Mouse (Mus musculus) forebrain, embryonic 10.5 days (tissue): ENCODE measurements around the gene Shpk. TPM values are rescaled to one million over a fixed set of nuclear protein-coding genes. Genes with fewer than 3 reads are reported as not detected.

Source experiments
- DNase-seq: peaks from one replicate; pipeline ENCODE4 v3.0.0-alpha.2; 2017; ENCODE audit warnings: low spot score; ENCODE audit errors: extremely low spot score
- H3K27ac ChIP-seq: fragments of 300-500 bp; sonication (generic); 2 replicates; pipeline ENCODE4 v1.5.1; 2016; ENCODE audit warnings: mild to moderate bottlenecking
- H3K27me3 ChIP-seq: fragments of 300-500 bp; sonication (generic); 2 replicates; pipeline ENCODE4 v1.6.1; 2016; ENCODE audit warnings: mild to moderate bottlenecking; ENCODE audit not compliant: poor library complexity, severe bottlenecking
- H3K36me3 ChIP-seq: fragments of 300-500 bp; sonication (generic); replicated peaks from 2 replicates; pipeline ENCODE4 v1.6.1; 2016; ENCODE audit warnings: mild to moderate bottlenecking, moderate library complexity
- H3K4me1 ChIP-seq: fragments of 300-500 bp; sonication (generic); 2 replicates; pipeline ENCODE4 v1.6.1; 2016
- H3K4me3 ChIP-seq: fragments of 300-500 bp; sonication (generic); 2 replicates; pipeline ENCODE4 v1.5.1; 2016; ENCODE audit warnings: mild to moderate bottlenecking, moderate library complexity
- H3K9me3 ChIP-seq: fragments of 300-500 bp; sonication (generic); 2 replicates; pipeline ENCODE4 v1.6.1; 2016; ENCODE audit warnings: mild to moderate bottlenecking, moderate library complexity
- WGBS: fragments of 180-500 bp; shearing (Covaris S2); methylation state at CpG from one replicate; pipeline ENCODE4 v1.1.7; 2016; 5-methylcytosine and 5-hydroxymethylcytosine counted together
- polyA plus RNA-seq: library from polyadenylated mRNA; unstranded; fragments of >200 nt; fragmentation: Nextera tagmentation; extraction: Ambion mirVana; gene quantifications from 2 replicates; pipeline ENCODE4 v1.2.1, GENCODE M21; 2016

Shpk gene
- polyA plus RNA-seq, 1 experiment from 2014 or later = 0.69 TPM

GRCm38 (mm10) chr11:73176608-73177508 is 22.4 kb upstream of the Shpk start, which contains the start of the genes Emc6 and Tax1bp3:
Gene Emc6 (minus strand): TSS chr11:73177037.
Gene Tax1bp3 (plus strand): TSS chr11:73177083.
- Histone ChIP-seq H3K4me1 (peaks cover 28% of the 10 kb centered on the region), H3K27me3 (no peaks in the 10 kb centered on the region), H3K4me3 (peak within 1 kb of the TSS; percentile 73), H3K9me3 (no peaks in the 10 kb centered on the region), H3K27ac (peak within 1 kb of the TSS; percentile 91), H3K36me3 (peaks cover 38% of the 10 kb centered on the region)
- under 1% methylated on average over 81 of the region's 81 CpGs for WGBS
- DNase-seq = peak; percentile 96

DNA sequence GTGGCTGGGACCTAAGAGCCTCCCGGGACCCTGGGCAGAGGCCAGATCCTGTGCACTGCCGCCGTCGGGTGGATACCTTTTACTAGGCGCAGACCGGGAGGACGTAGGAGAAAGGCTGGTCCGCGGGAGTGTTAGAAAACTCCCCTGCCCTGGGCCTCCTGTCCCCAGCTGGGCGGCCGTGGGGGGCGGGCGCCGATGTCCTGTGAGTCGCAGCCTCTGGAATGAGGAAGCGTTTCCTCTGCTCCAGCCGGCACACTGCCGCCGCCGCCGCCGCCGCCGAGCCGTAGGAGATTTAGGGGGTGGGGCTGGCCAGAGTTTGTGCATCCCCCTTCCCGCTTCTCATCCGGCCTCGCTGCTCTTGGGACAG is 21.8 kb upstream of the Shpk start:
- Histone ChIP-seq H3K27ac (peak overlapping the region; percentile 91), H3K27me3 (no peaks in the 10 kb centered on the region), H3K9me3 (no peaks in the 10 kb centered on the region), H3K36me3 (peaks cover 36% of the 10 kb centered on the region), H3K4me1 (peaks cover 28% of the 10 kb centered on the region), H3K4me3 (peak overlapping the region; percentile 73)
- peak; percentile 73 for DNase-seq
- WGBS = 1% methylated on average over 28 of the region's 28 CpGs

DNA sequence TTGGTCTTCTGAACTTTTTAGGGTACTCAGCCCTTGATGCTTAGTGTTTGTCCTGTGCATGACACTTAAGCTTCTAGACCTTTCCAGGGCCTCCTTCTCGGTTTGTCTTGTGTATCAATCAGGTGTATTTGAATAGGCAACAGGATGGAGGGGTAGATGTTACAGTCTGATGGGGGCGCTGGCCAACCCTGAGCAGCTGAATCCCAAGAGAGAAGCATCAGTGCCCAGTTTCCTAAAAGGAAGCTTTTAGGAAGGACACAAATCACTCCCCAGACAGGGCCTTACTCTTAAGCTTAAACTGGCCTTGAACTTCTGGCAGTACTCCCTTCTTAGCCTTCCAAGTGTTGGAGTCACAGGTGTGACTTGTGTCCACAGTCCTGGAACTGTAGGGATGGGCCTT is 21.4 kb upstream of the Shpk start:
- Histone ChIP-seq H3K36me3 (peaks cover 35% of the 10 kb centered on the region), H3K4me1 (peaks cover 28% of the 10 kb centered on the region), H3K27me3 (no peaks in the 10 kb centered on the region), H3K4me3 (peak overlapping the region; percentile 73), H3K27ac (peak overlapping the region; percentile 91), H3K9me3 (no peaks in the 10 kb centered on the region)
- WGBS = 2% methylated on average over 2 of the region's 2 CpGs
- no peak for DNase-seq

GRCm38 (mm10) chr11:73185872-73186615 is 13.2 kb upstream of the Shpk start:
- DNase-seq = no peak
- H3K27me3 ChIP-seq = no peaks in the 10 kb centered on the region
- H3K4me1 ChIP-seq = no peaks in the 10 kb centered on the region
- H3K36me3 ChIP-seq = peaks cover 76% of the 10 kb centered on the region
- H3K4me3 ChIP-seq = no peak overlapping the region
- no peak overlapping the region for H3K27ac ChIP-seq
- WGBS = 92% methylated on average over 10 of the region's 10 CpGs
- H3K9me3 ChIP-seq = no peaks in the 10 kb centered on the region

- no peaks in the 10 kb centered on the region for H3K4me1 ChIP-seq
- H3K27me3 ChIP-seq = no peaks in the 10 kb centered on the region
- WGBS = 86% methylated on average over 6 of the region's 6 CpGs
- no peak overlapping the region for H3K4me3 ChIP-seq
- no peaks in the 10 kb centered on the region for H3K9me3 ChIP-seq
- peaks cover 80% of the 10 kb centered on the region for H3K36me3 ChIP-seq
- H3K27ac ChIP-seq = no peak overlapping the region
- DNase-seq = no peak
Observed at GRCm38 (mm10) chr11:73187231-73187630, 12.0 kb upstream of the Shpk start.

- Histone ChIP-seq H3K9me3 (no peaks in the 10 kb centered on the region), H3K4me3 (no peak overlapping the region), H3K27ac (no peak overlapping the region), H3K36me3 (peaks cover 41% of the 10 kb centered on the region), H3K4me1 (peaks cover 5% of the 10 kb centered on the region), H3K27me3 (no peaks in the 10 kb centered on the region)
- DNase-seq = no peak
- 88% methylated on average over 6 of the region's 6 CpGs for WGBS
Observed at GRCm38 (mm10) chr11:73193047-73193446, 6.2 kb upstream of the Shpk start.

GRCm38 (mm10) chr11:73194444-73194843 is 4.8 kb upstream of the Shpk start:
- H3K36me3 ChIP-seq = peaks cover 32% of the 10 kb centered on the region
- peaks cover 14% of the 10 kb centered on the region for H3K4me1 ChIP-seq
- H3K9me3 ChIP-seq = no peaks in the 10 kb centered on the region
- no peaks in the 10 kb centered on the region for H3K27me3 ChIP-seq
- H3K27ac ChIP-seq = no peak overlapping the region
- no peak overlapping the region for H3K4me3 ChIP-seq
- 83% methylated on average over 2 of the region's 2 CpGs for WGBS
- DNase-seq = no peak

DNA sequence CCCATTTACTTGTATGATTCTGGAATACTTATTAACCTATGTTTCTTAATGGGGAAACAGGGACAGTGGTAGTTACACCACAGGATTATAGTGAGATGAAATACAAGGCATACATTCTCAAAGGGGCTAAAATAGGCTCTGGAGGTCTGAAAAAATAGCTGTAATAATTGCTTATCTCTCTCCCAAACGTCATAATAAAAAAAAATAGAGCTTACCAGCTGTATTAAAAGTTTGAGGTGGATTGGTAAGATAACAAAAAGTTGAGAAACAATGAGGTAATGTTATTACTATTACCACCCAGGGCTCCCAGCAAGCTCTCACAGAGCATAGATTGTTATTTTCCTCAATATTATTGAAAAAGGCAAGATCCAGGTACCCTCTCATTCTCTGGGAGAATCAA is 1.1 kb upstream of the Shpk start:
- Histone ChIP-seq H3K4me3 (peak overlapping the region; percentile 78), H3K4me1 (peaks cover 20% of the 10 kb centered on the region), H3K36me3 (peaks cover 8% of the 10 kb centered on the region; the same call in 1 of the 2 replicates), H3K27ac (no peak overlapping the region), H3K27me3 (peaks cover 16% of the 10 kb centered on the region), H3K9me3 (no peaks in the 10 kb centered on the region)
- no peak for DNase-seq
- 8% methylated on average over 1 of the region's 1 CpGs for WGBS

DNA sequence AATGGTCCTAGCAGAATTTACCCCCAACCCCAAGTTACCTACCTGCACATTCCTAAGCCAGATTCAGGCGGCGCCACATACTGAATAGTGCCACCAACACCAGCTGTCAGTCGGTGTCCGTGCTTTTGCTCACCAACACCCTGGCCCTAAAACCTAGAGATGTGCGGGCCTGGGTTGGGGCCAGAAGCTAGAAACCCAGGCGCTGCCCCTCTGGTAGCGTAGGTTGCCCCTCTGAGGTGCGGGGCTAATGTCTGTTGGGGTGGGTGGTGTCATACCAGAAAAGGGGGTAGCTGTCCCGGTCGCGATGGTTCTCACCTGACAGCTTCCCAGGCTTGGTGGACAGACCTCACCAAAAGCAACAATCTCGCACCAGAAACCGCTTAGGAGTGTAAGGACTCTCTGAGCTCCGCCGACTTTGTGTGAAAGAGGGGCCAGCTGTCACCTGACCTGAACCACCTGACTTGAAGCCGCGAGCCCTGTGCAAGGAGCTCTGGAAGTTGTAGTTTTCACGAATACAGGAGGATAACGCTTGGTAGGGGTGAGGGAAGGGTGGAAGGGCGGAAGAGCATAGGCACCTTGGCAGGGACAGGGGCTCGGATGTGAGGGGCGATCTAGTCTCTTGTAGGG is 544 bp upstream of the Shpk start, which contains the start of gene Ctns:
TSS of gene Ctns (minus strand) at position 440 of the 627 bp plus-strand sequence.
- H3K27me3 ChIP-seq = peaks cover 16% of the 10 kb centered on the region
- H3K9me3 ChIP-seq = no peaks in the 10 kb centered on the region
- H3K36me3 ChIP-seq = peaks cover 8% of the 10 kb centered on the region; the same call in 1 of the 2 replicates
- DNase-seq = peak; percentile 86
- peak within 1 kb of the TSS; percentile 78 for H3K4me3 ChIP-seq
- H3K4me1 ChIP-seq = peaks cover 20% of the 10 kb centered on the region
- peak within 1 kb of the TSS; percentile 81 for H3K27ac ChIP-seq
- 2% methylated on average over 22 of the region's 22 CpGs for WGBS

DNA sequence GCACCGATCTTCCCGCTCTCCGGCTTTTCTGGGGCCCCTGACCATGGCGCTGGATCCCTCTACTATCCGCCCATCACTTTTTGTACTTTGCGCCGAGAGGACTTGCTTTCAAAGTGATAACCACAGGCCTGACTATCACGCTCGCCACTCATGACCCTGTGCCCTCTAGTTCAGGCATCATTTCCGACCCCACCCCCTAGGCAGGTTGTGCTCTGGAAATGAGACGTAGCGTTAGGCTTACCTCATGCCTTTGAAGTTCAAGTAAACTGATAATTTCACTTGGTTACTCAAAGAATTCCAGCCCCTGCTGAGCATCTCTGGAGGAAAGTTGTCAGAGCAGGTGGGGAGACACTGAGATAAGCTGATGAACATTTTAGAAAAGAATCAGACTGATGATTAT is 619 bp downstream of the Shpk start:
- 3% methylated on average over 12 of the region's 12 CpGs for WGBS
- H3K27ac ChIP-seq = peak overlapping the region; percentile 81; the same call in 1 of the 2 replicates

GRCm38 (mm10) chr11:73201021-73201420 is 1.8 kb downstream of the Shpk start:
- no peak overlapping the region for H3K27ac ChIP-seq
- 74% methylated on average over 2 of the region's 2 CpGs for WGBS
- no peak overlapping the region for H3K4me3 ChIP-seq
- no peaks in the 10 kb centered on the region for H3K36me3 ChIP-seq
- DNase-seq = no peak
- peaks cover 16% of the 10 kb centered on the region for H3K27me3 ChIP-seq
- H3K9me3 ChIP-seq = no peaks in the 10 kb centered on the region
- peaks cover 20% of the 10 kb centered on the region for H3K4me1 ChIP-seq

More for the DNA sequence above, 619 bp downstream of the Shpk start:
- H3K27me3 ChIP-seq = peaks cover 16% of the 10 kb centered on the region
- H3K4me1 ChIP-seq = peaks cover 20% of the 10 kb centered on the region
- peaks cover 8% of the 10 kb centered on the region; the same call in 1 of the 2 replicates for H3K36me3 ChIP-seq
- no peak for DNase-seq
- peak overlapping the region; percentile 78 for H3K4me3 ChIP-seq
- H3K9me3 ChIP-seq = no peaks in the 10 kb centered on the region

GRCm38 (mm10) chr11:73201597-73201996 is 2.3 kb downstream of the Shpk start:
- WGBS = 41% methylated on average over 4 of the region's 4 CpGs
- H3K4me1 ChIP-seq = peaks cover 20% of the 10 kb centered on the region
- H3K27me3 ChIP-seq = peaks cover 16% of the 10 kb centered on the region
- no peaks in the 10 kb centered on the region for H3K36me3 ChIP-seq
- no peak overlapping the region for H3K4me3 ChIP-seq
- no peak overlapping the region for H3K27ac ChIP-seq
- no peak for DNase-seq
- H3K9me3 ChIP-seq = no peaks in the 10 kb centered on the region
